Mouse (Mus musculus): ENCODE data around the gene Hydin. TPM values are rescaled to one million over a fixed set of nuclear protein-coding genes. Genes with fewer than 3 reads are reported as not detected.
A peak's percentile ranks its signal among the peaks of the same experiment; 100 is the strongest.

Gene Hydin
- 0.70 and 0.71 TPM in 2 replicates for polyA plus RNA-seq (2012; rRNA removed)

GRCm38 (mm10) chr8:110266741-110267140, at the start of gene Hydin:
Hydin (plus strand) TSS chr8:110266977.
- DNase-seq = peak; percentile 65 to 70
- TF ChIP-seq POLR2A (IDR thresholded peaks at IDR 0.05; ENCODE audit: borderline replicate concordance, insufficient read depth, low read length) (no peak), CTCF (IDR thresholded peaks at IDR 0.05; ENCODE audit: borderline replicate concordance, insufficient read depth, low read depth, low read length) (no peak)
- H3K27me3 ChIP-seq (ENCODE audit: control insufficient read depth, insufficient read depth, low read length) = no peaks in the 10 kb centered on the region
- H3K27ac ChIP-seq (ENCODE audit: insufficient read depth, low read length) = no peak within 1 kb of the TSS
- H3K4me3 ChIP-seq (replicated peaks; ENCODE audit: insufficient read depth, low read depth, low read length) = peak within 1 kb of the TSS; percentile 37
- WGBS = 1% methylated on average over 15 of the region's 15 CpGs
- peaks cover 4% of the 10 kb centered on the region for H3K4me1 ChIP-seq (ENCODE audit: control insufficient read depth, insufficient read depth, low read length)

GRCm38 (mm10) chr8:110217198-110217597, 49.6 kb upstream of the Hydin start:
- no peaks in the 10 kb centered on the region for H3K27me3 ChIP-seq (ENCODE audit: control insufficient read depth, insufficient read depth, low read length)
- WGBS = 42% methylated on average over 5 of the region's 5 CpGs
- peak overlapping the region; percentile 41; the same call in 1 of the 2 replicates for H3K27ac ChIP-seq (ENCODE audit: insufficient read depth, low read length)
- DNase-seq = peak in 1 of 2 experiments; percentile 41
- H3K4me3 ChIP-seq (replicated peaks; ENCODE audit: insufficient read depth, low read depth, low read length) = peak overlapping the region; percentile 56
- TF ChIP-seq POLR2A (IDR thresholded peaks at IDR 0.05; ENCODE audit: borderline replicate concordance, insufficient read depth, low read length) = no peak
- peaks cover 4% of the 10 kb centered on the region for H3K4me1 ChIP-seq (ENCODE audit: control insufficient read depth, insufficient read depth, low read length)

GRCm38 (mm10) chr8:110217681-110218131, 49.1 kb upstream of the Hydin start:
- TF ChIP-seq POLR2A (IDR thresholded peaks at IDR 0.05; ENCODE audit: borderline replicate concordance, insufficient read depth, low read length) (peak; percentile 79; the same call in 1 of the 2 replicates), CTCF (IDR thresholded peaks at IDR 0.05; ENCODE audit: borderline replicate concordance, insufficient read depth, low read depth, low read length) (no peak)
- Histone ChIP-seq H3K4me3 (replicated peaks; ENCODE audit: insufficient read depth, low read depth, low read length) (peak overlapping the region; percentile 75), H3K27me3 (ENCODE audit: control insufficient read depth, insufficient read depth, low read length) (no peaks in the 10 kb centered on the region), H3K27ac (ENCODE audit: insufficient read depth, low read length) (peak overlapping the region; percentile 9; the same call in 1 of the 2 replicates), H3K4me1 (ENCODE audit: control insufficient read depth, insufficient read depth, low read length) (peaks cover 4% of the 10 kb centered on the region)
- under 1% methylated on average over 43 of the region's 43 CpGs for WGBS
- DNase-seq = peak; percentile 100

- WGBS = 60% methylated on average over 5 of the region's 5 CpGs
- H3K4me1 ChIP-seq (ENCODE audit: control insufficient read depth, insufficient read depth, low read length) = peaks cover 4% of the 10 kb centered on the region
- no peak overlapping the region for H3K4me3 ChIP-seq (replicated peaks; ENCODE audit: insufficient read depth, low read depth, low read length)
- H3K27ac ChIP-seq (ENCODE audit: insufficient read depth, low read length) = no peak overlapping the region
- no peak for TF ChIP-seq CTCF (IDR thresholded peaks at IDR 0.05; ENCODE audit: borderline replicate concordance, insufficient read depth, low read depth, low read length)
- TF ChIP-seq POLR2A (IDR thresholded peaks at IDR 0.05; ENCODE audit: borderline replicate concordance, insufficient read depth, low read length) = no peak
- H3K27me3 ChIP-seq (ENCODE audit: control insufficient read depth, insufficient read depth, low read length) = no peaks in the 10 kb centered on the region
- DNase-seq = no peak
These were observed 48.3 kb upstream of the Hydin start for GRCm38 (mm10) chr8:110218511-110218910.

GRCm38 (mm10) chr8:110220936-110221335, 45.8 kb upstream of the Hydin start:
- Histone ChIP-seq H3K27me3 (ENCODE audit: control insufficient read depth, insufficient read depth, low read length) (no peaks in the 10 kb centered on the region), H3K4me3 (replicated peaks; ENCODE audit: insufficient read depth, low read depth, low read length) (no peak overlapping the region), H3K4me1 (ENCODE audit: control insufficient read depth, insufficient read depth, low read length) (peaks cover 4% of the 10 kb centered on the region), H3K27ac (ENCODE audit: insufficient read depth, low read length) (no peak overlapping the region)
- TF ChIP-seq POLR2A (IDR thresholded peaks at IDR 0.05; ENCODE audit: borderline replicate concordance, insufficient read depth, low read length) = no peak
- TF ChIP-seq CTCF (IDR thresholded peaks at IDR 0.05; ENCODE audit: borderline replicate concordance, insufficient read depth, low read depth, low read length) = no peak
- DNase-seq = no peak
- 74% methylated on average over 14 of the region's 14 CpGs for WGBS

GRCm38 (mm10) chr8:110230803-110231202, 36.0 kb upstream of the Hydin start:
- H3K4me1 ChIP-seq (ENCODE audit: control insufficient read depth, insufficient read depth, low read length) = no peaks in the 10 kb centered on the region
- WGBS = 83% methylated on average over 6 of the region's 6 CpGs
- DNase-seq = no peak
- H3K27ac ChIP-seq (ENCODE audit: insufficient read depth, low read length) = no peak overlapping the region
- H3K27me3 ChIP-seq (ENCODE audit: control insufficient read depth, insufficient read depth, low read length) = no peaks in the 10 kb centered on the region
- TF ChIP-seq POLR2A (IDR thresholded peaks at IDR 0.05; ENCODE audit: borderline replicate concordance, insufficient read depth, low read length) = no peak
- no peak for TF ChIP-seq CTCF (IDR thresholded peaks at IDR 0.05; ENCODE audit: borderline replicate concordance, insufficient read depth, low read depth, low read length)
- H3K4me3 ChIP-seq (replicated peaks; ENCODE audit: insufficient read depth, low read depth, low read length) = no peak overlapping the region

- DNase-seq = peak; percentile 10 to 38
- H3K27ac ChIP-seq (ENCODE audit: insufficient read depth, low read length) = no peak overlapping the region
- 33% methylated on average over 7 of the region's 7 CpGs for WGBS
These were observed 24.2 kb upstream of the Hydin start for GRCm38 (mm10) chr8:110242278-110243177.

GRCm38 (mm10) chr8:110244566-110244965, 22.2 kb upstream of the Hydin start:
- 63% methylated on average over 2 of the region's 2 CpGs for WGBS
- H3K4me1 ChIP-seq (ENCODE audit: control insufficient read depth, insufficient read depth, low read length) = peaks cover 6% of the 10 kb centered on the region

More at GRCm38 (mm10) chr8:110242278-110243177, 24.2 kb upstream of the Hydin start:
- no peak for TF ChIP-seq POLR2A (IDR thresholded peaks at IDR 0.05; ENCODE audit: borderline replicate concordance, insufficient read depth, low read length)
- TF ChIP-seq CTCF (IDR thresholded peaks at IDR 0.05; ENCODE audit: borderline replicate concordance, insufficient read depth, low read depth, low read length) = no peak
- peaks cover 6% of the 10 kb centered on the region for H3K4me1 ChIP-seq (ENCODE audit: control insufficient read depth, insufficient read depth, low read length)
- H3K27me3 ChIP-seq (ENCODE audit: control insufficient read depth, insufficient read depth, low read length) = no peaks in the 10 kb centered on the region
- H3K4me3 ChIP-seq (replicated peaks; ENCODE audit: insufficient read depth, low read depth, low read length) = no peak overlapping the region

More at GRCm38 (mm10) chr8:110244566-110244965, 22.2 kb upstream of the Hydin start:
- no peak overlapping the region for H3K4me3 ChIP-seq (replicated peaks; ENCODE audit: insufficient read depth, low read depth, low read length)
- no peaks in the 10 kb centered on the region for H3K27me3 ChIP-seq (ENCODE audit: control insufficient read depth, insufficient read depth, low read length)
- DNase-seq = no peak
- TF ChIP-seq POLR2A (IDR thresholded peaks at IDR 0.05; ENCODE audit: borderline replicate concordance, insufficient read depth, low read length) = no peak
- TF ChIP-seq CTCF (IDR thresholded peaks at IDR 0.05; ENCODE audit: borderline replicate concordance, insufficient read depth, low read depth, low read length) = no peak
- no peak overlapping the region for H3K27ac ChIP-seq (ENCODE audit: insufficient read depth, low read length)
